Mouse (Mus musculus): Measurements from ENCODE around the gene Tom1l1. TPM values are rescaled to one million over a fixed set of nuclear protein-coding genes. Genes with fewer than 3 reads are reported as not detected.

The Tom1l1 gene
- polyA plus RNA-seq, 1 experiment, result 1.3 TPM

DNA sequence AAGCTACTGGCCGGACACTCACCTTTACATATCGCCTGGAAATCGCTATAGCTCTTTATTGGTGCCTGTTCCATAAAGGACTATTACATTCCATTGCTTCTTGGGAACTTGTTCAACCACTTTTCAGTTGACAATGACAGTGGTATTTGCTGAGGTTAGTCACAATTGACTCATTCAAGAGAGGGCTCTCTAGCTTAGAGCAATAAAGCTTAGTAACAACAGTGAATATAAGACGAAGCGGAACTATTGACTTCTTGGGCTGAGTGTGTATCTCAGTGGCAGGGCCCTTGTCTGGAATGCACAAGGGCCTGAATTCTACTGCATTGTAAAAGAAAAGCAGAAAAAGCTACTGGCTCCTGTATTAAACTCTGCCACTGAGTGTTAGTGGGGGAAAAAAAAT, 9.6 kb downstream of the Tom1l1 start:
- Histone ChIP-seq H3K27me3 (ENCODE audit: control insufficient read depth) (no peaks in the 10 kb centered on the region), H3K36me3 (ENCODE audit: control insufficient read depth) (peaks cover 99% of the 10 kb centered on the region), H3K9me3 (ENCODE audit: control insufficient read depth, low read length) (no peaks in the 10 kb centered on the region), H3K4me3 (replicated peaks) (peak overlapping the region; percentile 75), H3K4me1 (ENCODE audit: control insufficient read depth) (peaks cover 82% of the 10 kb centered on the region)
- TF ChIP-seq GATA1 (IDR thresholded peaks at IDR 0.05; ENCODE audit: low read length), result no peak
- no peak for TF ChIP-seq TAL1 (IDR thresholded peaks at IDR 0.05; ENCODE audit: low read length)

DNA sequence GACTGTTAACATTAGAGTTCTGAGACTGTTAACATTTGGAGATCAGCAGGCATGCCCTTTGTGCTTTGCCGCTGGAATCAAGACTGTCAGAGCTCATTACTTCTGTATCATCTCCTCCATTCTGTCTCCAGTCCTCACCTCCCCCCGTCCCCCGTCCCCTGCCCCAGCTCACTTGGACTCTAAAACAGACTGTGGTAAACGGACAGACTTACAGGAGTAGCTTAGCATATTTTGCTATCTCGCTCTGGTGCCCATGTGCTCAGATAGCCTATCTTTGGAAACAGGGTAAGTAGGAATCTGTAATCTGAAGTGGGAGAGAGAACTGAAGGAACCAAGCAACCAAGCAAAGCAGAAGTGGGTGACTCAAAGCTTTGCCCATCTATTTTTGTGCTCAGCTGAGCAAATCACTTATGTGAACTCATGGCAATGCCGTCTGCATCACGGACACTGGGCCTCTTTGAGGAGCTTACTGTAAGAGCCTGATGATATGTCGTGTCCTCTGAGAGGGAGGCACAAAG, 10.3 kb downstream of the Tom1l1 start:
- Histone ChIP-seq H3K27me3 (ENCODE audit: control insufficient read depth) (no peaks in the 10 kb centered on the region), H3K9me3 (ENCODE audit: control insufficient read depth, low read length) (no peaks in the 10 kb centered on the region), H3K4me1 (ENCODE audit: control insufficient read depth) (peaks cover 86% of the 10 kb centered on the region), H3K4me3 (replicated peaks) (peak overlapping the region; percentile 75), H3K36me3 (ENCODE audit: control insufficient read depth) (peaks cover 99% of the 10 kb centered on the region)
- TF ChIP-seq GATA1 (IDR thresholded peaks at IDR 0.05; ENCODE audit: low read length) (no peak), TAL1 (IDR thresholded peaks at IDR 0.05; ENCODE audit: low read length) (no peak)

DNA sequence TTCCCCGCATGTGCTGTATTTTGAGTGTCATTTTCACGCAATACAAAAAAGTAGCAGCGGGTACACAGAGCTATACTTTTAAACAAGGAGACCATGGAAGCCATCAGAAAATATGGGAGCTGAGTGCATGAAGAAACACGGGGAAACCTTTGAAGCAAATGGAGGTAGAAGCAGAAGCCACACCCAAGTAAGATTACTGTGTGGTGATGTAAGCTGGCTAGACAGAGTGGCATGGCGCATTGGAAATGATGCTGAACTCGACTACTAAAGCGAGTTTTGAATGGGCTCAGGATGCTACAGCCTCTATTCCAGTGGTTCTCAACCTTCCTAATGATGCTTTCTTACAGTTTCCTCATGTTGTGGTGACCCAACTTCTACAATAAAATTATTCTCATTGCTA, 11.1 kb downstream of the Tom1l1 start:
- no peak for TF ChIP-seq TAL1 (IDR thresholded peaks at IDR 0.05; ENCODE audit: low read length)
- no peak for TF ChIP-seq GATA1 (IDR thresholded peaks at IDR 0.05; ENCODE audit: low read length)
- peaks cover 99% of the 10 kb centered on the region for H3K36me3 ChIP-seq (ENCODE audit: control insufficient read depth)
- peak overlapping the region; percentile 75 for H3K4me3 ChIP-seq (replicated peaks)
- H3K27me3 ChIP-seq (ENCODE audit: control insufficient read depth), result no peaks in the 10 kb centered on the region
- no peaks in the 10 kb centered on the region for H3K9me3 ChIP-seq (ENCODE audit: control insufficient read depth, low read length)
- peaks cover 89% of the 10 kb centered on the region for H3K4me1 ChIP-seq (ENCODE audit: control insufficient read depth)

DNA sequence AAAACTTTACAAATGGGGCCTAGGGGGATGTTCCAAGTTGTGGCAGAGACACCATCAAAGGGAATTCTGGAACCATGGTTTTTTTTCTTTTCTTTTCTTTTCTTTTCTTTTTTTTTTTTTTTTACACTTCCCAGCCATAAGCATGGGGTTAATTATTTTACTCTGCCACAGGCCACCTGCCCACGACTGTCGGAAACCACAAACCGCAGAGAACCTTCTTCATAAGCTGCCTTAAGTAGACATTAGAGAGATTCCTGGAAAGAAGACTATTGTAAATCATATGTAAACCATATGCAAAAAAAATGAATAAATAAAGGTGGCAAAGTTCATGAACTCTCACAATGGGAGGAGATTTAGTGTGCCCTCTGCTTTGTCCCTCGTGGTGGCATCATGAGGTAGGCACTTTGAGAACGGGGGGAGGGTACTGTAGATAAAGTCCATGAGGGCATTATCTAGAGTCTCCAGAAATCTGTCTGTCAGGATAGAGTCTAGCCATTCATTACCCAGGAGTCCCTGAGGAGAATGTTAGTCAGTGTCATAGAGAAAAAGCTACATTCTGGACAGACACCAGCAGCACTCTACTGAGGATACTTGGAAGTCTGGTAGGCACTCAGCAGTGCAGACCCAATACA, 12.6 kb downstream of the Tom1l1 start:
- Histone ChIP-seq H3K4me3 (replicated peaks) (peak overlapping the region; percentile 75), H3K4me1 (ENCODE audit: control insufficient read depth) (peaks cover 79% of the 10 kb centered on the region), H3K27me3 (ENCODE audit: control insufficient read depth) (no peaks in the 10 kb centered on the region), H3K36me3 (ENCODE audit: control insufficient read depth) (peaks cover 97% of the 10 kb centered on the region), H3K9me3 (ENCODE audit: control insufficient read depth, low read length) (no peaks in the 10 kb centered on the region)
- TF ChIP-seq GATA1 (IDR thresholded peaks at IDR 0.05; ENCODE audit: low read length) (peak; percentile 90), TAL1 (IDR thresholded peaks at IDR 0.05; ENCODE audit: low read length) (peak; percentile 82)

DNA sequence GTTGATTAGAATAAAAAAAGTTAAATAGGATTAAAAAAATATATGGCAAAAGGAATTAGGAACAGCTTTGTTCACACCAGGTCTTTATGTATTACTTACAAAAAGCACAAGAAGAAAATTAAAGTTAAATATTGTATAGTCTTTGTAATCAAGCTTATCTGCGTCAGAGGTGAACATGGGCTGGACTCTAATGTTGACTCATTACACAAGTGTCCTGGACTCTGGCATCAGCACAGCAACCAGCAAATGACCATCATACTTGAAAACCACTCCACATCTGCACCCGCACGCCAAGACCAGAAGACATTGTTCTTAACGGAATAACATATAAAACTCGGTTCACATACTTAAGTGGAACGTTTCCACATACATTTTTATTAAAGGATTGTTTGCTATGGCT, 20.8 kb downstream of the Tom1l1 start:
- peaks cover 89% of the 10 kb centered on the region for H3K36me3 ChIP-seq (ENCODE audit: control insufficient read depth)
- peaks cover 70% of the 10 kb centered on the region for H3K4me1 ChIP-seq (ENCODE audit: control insufficient read depth)
- TF ChIP-seq GATA1 (IDR thresholded peaks at IDR 0.05; ENCODE audit: low read length) (no peak), TAL1 (IDR thresholded peaks at IDR 0.05; ENCODE audit: low read length) (no peak)

DNA sequence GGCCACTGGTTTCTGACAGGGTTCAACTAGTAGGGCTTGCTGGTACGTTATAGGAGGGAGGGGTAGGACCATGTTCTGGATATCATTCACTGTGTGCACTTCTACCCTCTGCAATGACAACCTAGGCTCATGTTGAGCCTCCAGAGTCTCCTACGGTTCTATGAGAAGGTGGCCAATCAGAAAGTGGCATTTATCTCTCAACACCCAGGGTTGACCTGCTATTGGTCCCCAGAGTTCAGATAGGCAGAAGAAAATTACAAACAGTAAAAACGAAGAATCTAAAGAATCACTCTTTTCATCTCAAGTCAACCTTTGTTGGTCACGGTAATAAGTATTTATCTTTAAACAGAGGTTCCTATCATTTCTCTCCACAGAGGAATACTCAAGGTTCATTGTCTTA, 21.2 kb downstream of the Tom1l1 start:
- peaks cover 72% of the 10 kb centered on the region for H3K4me1 ChIP-seq (ENCODE audit: control insufficient read depth)
- H3K4me3 ChIP-seq (replicated peaks), result peak overlapping the region; percentile 35
- H3K9me3 ChIP-seq (ENCODE audit: control insufficient read depth, low read length), result no peaks in the 10 kb centered on the region
- TF ChIP-seq TAL1 (IDR thresholded peaks at IDR 0.05; ENCODE audit: low read length), result no peak
- TF ChIP-seq GATA1 (IDR thresholded peaks at IDR 0.05; ENCODE audit: low read length), result no peak
- H3K27me3 ChIP-seq (ENCODE audit: control insufficient read depth), result no peaks in the 10 kb centered on the region
- H3K36me3 ChIP-seq (ENCODE audit: control insufficient read depth), result peaks cover 89% of the 10 kb centered on the region

More for the DNA sequence above, 20.8 kb downstream of the Tom1l1 start:
- no peaks in the 10 kb centered on the region for H3K27me3 ChIP-seq (ENCODE audit: control insufficient read depth)
- H3K9me3 ChIP-seq (ENCODE audit: control insufficient read depth, low read length), result no peaks in the 10 kb centered on the region
- no peak overlapping the region for H3K4me3 ChIP-seq (replicated peaks)

DNA sequence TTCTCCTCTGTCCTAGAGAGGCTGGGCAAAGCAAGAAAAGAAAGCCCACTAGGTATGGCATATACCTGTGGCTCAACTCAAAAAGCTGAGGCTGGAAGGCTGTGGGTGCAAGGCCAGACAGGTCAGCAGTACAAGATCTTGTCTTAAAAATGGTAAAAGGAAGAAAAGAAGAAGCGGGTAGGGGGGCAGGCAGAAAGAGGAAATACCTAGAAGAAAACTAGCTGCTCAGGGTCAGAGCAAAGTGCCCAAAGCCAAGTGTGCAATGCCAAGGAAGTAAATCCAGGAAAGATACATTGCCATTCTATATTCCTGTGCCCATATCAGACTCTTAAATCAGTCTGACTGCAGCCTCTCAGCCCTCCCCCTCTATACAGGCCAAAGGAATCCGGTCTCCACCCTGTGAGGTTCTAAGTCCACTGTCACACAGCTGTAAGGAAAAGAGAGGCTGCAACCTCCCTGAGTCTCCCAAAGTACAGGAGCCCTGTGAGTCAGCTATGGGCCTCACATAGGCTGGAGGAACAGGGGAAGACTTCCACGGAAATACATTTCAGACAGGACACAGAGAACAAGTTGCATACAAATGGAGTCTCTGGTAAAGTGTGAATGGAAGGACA, 21.9 kb downstream of the Tom1l1 start:
- Histone ChIP-seq H3K36me3 (ENCODE audit: control insufficient read depth) (peaks cover 89% of the 10 kb centered on the region), H3K9me3 (ENCODE audit: control insufficient read depth, low read length) (no peaks in the 10 kb centered on the region), H3K4me3 (replicated peaks) (peak overlapping the region; percentile 35), H3K27me3 (ENCODE audit: control insufficient read depth) (no peaks in the 10 kb centered on the region), H3K4me1 (ENCODE audit: control insufficient read depth) (peaks cover 78% of the 10 kb centered on the region)
- TF ChIP-seq GATA1 (IDR thresholded peaks at IDR 0.05; ENCODE audit: low read length) (peak; percentile 59), TAL1 (IDR thresholded peaks at IDR 0.05; ENCODE audit: low read length) (no peak)

DNA sequence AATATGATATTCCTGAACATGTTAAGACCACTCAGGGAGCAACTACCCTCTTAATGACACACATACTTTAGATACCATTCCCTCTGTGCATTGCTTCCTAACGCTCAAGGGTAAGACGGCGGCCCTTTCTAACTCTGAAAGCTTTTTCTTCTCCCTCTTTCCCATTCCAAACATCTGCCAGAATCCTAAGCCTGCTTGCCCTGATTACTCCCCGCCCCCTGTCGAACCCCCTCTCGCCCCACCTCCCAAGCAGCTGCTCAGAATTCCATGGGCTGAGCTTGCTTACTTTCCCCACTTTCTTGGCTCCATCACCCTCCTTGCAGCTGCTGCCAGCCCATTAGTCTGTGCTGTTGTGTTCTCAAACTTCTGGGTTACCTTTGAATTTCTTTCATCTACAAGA, 23.0 kb downstream of the Tom1l1 start:
- H3K9me3 ChIP-seq (ENCODE audit: control insufficient read depth, low read length), result no peaks in the 10 kb centered on the region
- H3K36me3 ChIP-seq (ENCODE audit: control insufficient read depth), result peaks cover 91% of the 10 kb centered on the region
- no peaks in the 10 kb centered on the region for H3K27me3 ChIP-seq (ENCODE audit: control insufficient read depth)
- peak overlapping the region; percentile 59 for H3K4me3 ChIP-seq (replicated peaks)
- no peak for TF ChIP-seq GATA1 (IDR thresholded peaks at IDR 0.05; ENCODE audit: low read length)
- peaks cover 85% of the 10 kb centered on the region for H3K4me1 ChIP-seq (ENCODE audit: control insufficient read depth)

DNA sequence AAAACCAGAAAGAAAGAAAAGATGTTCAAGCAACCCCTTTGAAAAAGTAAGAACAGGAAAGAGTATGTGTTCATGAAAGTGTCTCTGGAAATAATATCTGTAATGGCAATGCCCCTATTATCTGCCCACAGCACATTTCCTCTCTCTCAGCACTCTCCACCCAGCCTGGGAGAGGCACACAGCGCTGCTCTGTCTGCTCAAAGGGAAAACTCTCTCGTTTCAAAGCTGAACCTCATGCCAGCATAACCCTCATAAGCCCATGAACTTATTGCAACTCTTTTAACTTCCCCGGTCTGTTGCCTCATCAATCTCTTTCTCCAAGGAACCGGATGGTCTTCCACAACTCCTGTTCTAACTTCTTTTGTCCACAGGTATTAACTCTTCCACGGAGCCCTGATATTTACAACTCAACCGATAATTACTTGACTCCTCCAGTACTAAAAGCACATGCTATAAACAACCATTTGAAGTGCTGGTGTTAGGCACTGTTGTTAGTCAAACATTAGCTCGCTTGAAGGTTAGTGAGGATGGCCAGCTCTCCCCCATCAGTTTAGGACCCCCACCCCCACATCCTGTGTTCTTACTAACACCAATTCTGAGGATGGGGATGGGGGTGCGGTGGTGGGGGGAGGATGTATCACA, 23.7 kb downstream of the Tom1l1 start:
- Histone ChIP-seq H3K27me3 (ENCODE audit: control insufficient read depth) (no peaks in the 10 kb centered on the region), H3K36me3 (ENCODE audit: control insufficient read depth) (peaks cover 91% of the 10 kb centered on the region), H3K9me3 (ENCODE audit: control insufficient read depth, low read length) (no peaks in the 10 kb centered on the region), H3K4me1 (ENCODE audit: control insufficient read depth) (peaks cover 85% of the 10 kb centered on the region), H3K4me3 (replicated peaks) (peak overlapping the region; percentile 59)
- TF ChIP-seq GATA1 (IDR thresholded peaks at IDR 0.05; ENCODE audit: low read length) (peak; percentile 92), TAL1 (IDR thresholded peaks at IDR 0.05; ENCODE audit: low read length) (peak; percentile 90)
